Mouse (Mus musculus): ENCODE results near the gene Mrpl23. TPM values are rescaled to one million over a fixed set of nuclear protein-coding genes. Genes with fewer than 3 reads are reported as not detected.

The Mrpl23 gene
- polyA plus RNA-seq, 1 experiment from 2014 or later = 19.7 TPM

- no peaks in the 10 kb centered on the region for H3K27me3 ChIP-seq (ENCODE audit: control insufficient read depth, insufficient read depth, low read length)
- H3K4me2 ChIP-seq (ENCODE audit: low read depth, severe bottlenecking) = no peak overlapping the region
- H3K36me3 ChIP-seq (ENCODE audit: control insufficient read depth, insufficient read depth, low read length) = no peaks in the 10 kb centered on the region
- ATAC-seq (ENCODE audit: insufficient number of reproducible peaks, low FRiP score, low TSS enrichment, low read depth) (no peak), DNase-seq (ENCODE audit: low spot score) (no peak)
- H3K9me3 ChIP-seq (ENCODE audit: control insufficient read depth, low read length) = no peaks in the 10 kb centered on the region
- H3K27ac ChIP-seq (replicated peaks; ENCODE audit: low read depth, low read length) = no peak overlapping the region
- H3K4me1 ChIP-seq (ENCODE audit: control insufficient read depth, insufficient read depth, low read length) = peaks cover 11% of the 10 kb centered on the region
- no peak overlapping the region for H3K4me3 ChIP-seq (ENCODE audit: low read depth, low read length)
- 96% methylated on average over 2 of the region's 2 CpGs for WGBS
- H3K9ac ChIP-seq (ENCODE audit: low read length) = no peak overlapping the region
These were observed 34.7 kb upstream of the Mrpl23 start for GRCm38 (mm10) chr7:142497775-142498174.

GRCm38 (mm10) chr7:142498575-142498974 is 33.9 kb upstream of the Mrpl23 start, which contains the start of gene Tnnt3:
Gene Tnnt3 (plus strand): TSS chr7:142498836.
- no peak for ATAC-seq (ENCODE audit: insufficient number of reproducible peaks, low FRiP score, low TSS enrichment, low read depth)
- H3K9ac ChIP-seq (ENCODE audit: low read length) = no peak within 1 kb of the TSS

GRCm38 (mm10) chr7:142499010-142499721 is 33.3 kb upstream of the Mrpl23 start:
- H3K4me2 ChIP-seq (ENCODE audit: low read depth, severe bottlenecking) = no peak overlapping the region
- H3K9ac ChIP-seq (ENCODE audit: low read length) = no peak overlapping the region
- no peaks in the 10 kb centered on the region for H3K9me3 ChIP-seq (ENCODE audit: control insufficient read depth, low read length)
- no peaks in the 10 kb centered on the region for H3K27me3 ChIP-seq (ENCODE audit: control insufficient read depth, insufficient read depth, low read length)
- 70% methylated on average over 5 of the region's 5 CpGs for WGBS
- no peaks in the 10 kb centered on the region for H3K36me3 ChIP-seq (ENCODE audit: control insufficient read depth, insufficient read depth, low read length)
- H3K27ac ChIP-seq (replicated peaks; ENCODE audit: low read depth, low read length) = 0 out of 2 replicates have a peak overlapping the region, but pooled peaks have one; percentile 8
- ATAC-seq (ENCODE audit: insufficient number of reproducible peaks, low FRiP score, low TSS enrichment, low read depth) = no peak
- peaks cover under 1% of the 10 kb centered on the region; the same call in 1 of the 2 replicates for H3K4me1 ChIP-seq (ENCODE audit: control insufficient read depth, insufficient read depth, low read length)
- no peak for DNase-seq (ENCODE audit: low spot score)
- no peak overlapping the region for H3K4me3 ChIP-seq (ENCODE audit: low read depth, low read length)

More at GRCm38 (mm10) chr7:142498575-142498974, 33.9 kb upstream of the Mrpl23 start, which contains the start of gene Tnnt3:
- WGBS = 80% methylated on average over 2 of the region's 2 CpGs
- no peak for DNase-seq (ENCODE audit: low spot score)
- Histone ChIP-seq H3K4me1 (ENCODE audit: control insufficient read depth, insufficient read depth, low read length) (peaks cover 6% of the 10 kb centered on the region), H3K27ac (replicated peaks; ENCODE audit: low read depth, low read length) (0 out of 2 replicates have a peak within 1 kb of the TSS, but pooled peaks have one; percentile 8), H3K4me2 (ENCODE audit: low read depth, severe bottlenecking) (no peak within 1 kb of the TSS), H3K9me3 (ENCODE audit: control insufficient read depth, low read length) (no peaks in the 10 kb centered on the region), H3K36me3 (ENCODE audit: control insufficient read depth, insufficient read depth, low read length) (no peaks in the 10 kb centered on the region), H3K27me3 (ENCODE audit: control insufficient read depth, insufficient read depth, low read length) (no peaks in the 10 kb centered on the region), H3K4me3 (ENCODE audit: low read depth, low read length) (no peak within 1 kb of the TSS)

- peaks cover under 1% of the 10 kb centered on the region; the same call in 1 of the 2 replicates for H3K4me1 ChIP-seq (ENCODE audit: control insufficient read depth, insufficient read depth, low read length)
- no peak overlapping the region for H3K27ac ChIP-seq (replicated peaks; ENCODE audit: low read depth, low read length)
- no peaks in the 10 kb centered on the region for H3K36me3 ChIP-seq (ENCODE audit: control insufficient read depth, insufficient read depth, low read length)
- H3K9ac ChIP-seq (ENCODE audit: low read length) = no peak overlapping the region
- 90% methylated on average over 1 of the region's 1 CpGs for WGBS
- DNase-seq (ENCODE audit: low spot score) (no peak), ATAC-seq (ENCODE audit: insufficient number of reproducible peaks, low FRiP score, low TSS enrichment, low read depth) (no peak)
- H3K4me2 ChIP-seq (ENCODE audit: low read depth, severe bottlenecking) = no peak overlapping the region
- no peaks in the 10 kb centered on the region for H3K9me3 ChIP-seq (ENCODE audit: control insufficient read depth, low read length)
- H3K27me3 ChIP-seq (ENCODE audit: control insufficient read depth, insufficient read depth, low read length) = no peaks in the 10 kb centered on the region
- H3K4me3 ChIP-seq (ENCODE audit: low read depth, low read length) = no peak overlapping the region
These were observed 32.5 kb upstream of the Mrpl23 start for GRCm38 (mm10) chr7:142500032-142500431.

GRCm38 (mm10) chr7:142503206-142503605 is 29.3 kb upstream of the Mrpl23 start:
- Histone ChIP-seq H3K27ac (replicated peaks; ENCODE audit: low read depth, low read length) (no peak overlapping the region), H3K36me3 (ENCODE audit: control insufficient read depth, insufficient read depth, low read length) (no peaks in the 10 kb centered on the region), H3K27me3 (ENCODE audit: control insufficient read depth, insufficient read depth, low read length) (no peaks in the 10 kb centered on the region), H3K4me3 (ENCODE audit: low read depth, low read length) (no peak overlapping the region), H3K9ac (ENCODE audit: low read length) (no peak overlapping the region), H3K4me2 (ENCODE audit: low read depth, severe bottlenecking) (no peak overlapping the region), H3K9me3 (ENCODE audit: control insufficient read depth, low read length) (no peaks in the 10 kb centered on the region), H3K4me1 (ENCODE audit: control insufficient read depth, insufficient read depth, low read length) (peaks cover 19% of the 10 kb centered on the region)
- WGBS = 77% methylated on average over 4 of the region's 4 CpGs
- DNase-seq (ENCODE audit: low spot score) (no peak), ATAC-seq (ENCODE audit: insufficient number of reproducible peaks, low FRiP score, low TSS enrichment, low read depth) (no peak)

GRCm38 (mm10) chr7:142505942-142506341 is 26.5 kb upstream of the Mrpl23 start:
- no peaks in the 10 kb centered on the region for H3K9me3 ChIP-seq (ENCODE audit: control insufficient read depth, low read length)
- DNase-seq (ENCODE audit: low spot score) = peak; percentile 53
- WGBS = 20% methylated on average over 2 of the region's 2 CpGs
- H3K9ac ChIP-seq (ENCODE audit: low read length) = no peak overlapping the region; the same call in 1 of the 2 replicates
- H3K27me3 ChIP-seq (ENCODE audit: control insufficient read depth, insufficient read depth, low read length) = no peaks in the 10 kb centered on the region
- ATAC-seq (ENCODE audit: insufficient number of reproducible peaks, low FRiP score, low TSS enrichment, low read depth) = peak; percentile 28; the same call in 1 of the 2 replicates
- no peak overlapping the region for H3K4me2 ChIP-seq (ENCODE audit: low read depth, severe bottlenecking)
- H3K4me1 ChIP-seq (ENCODE audit: control insufficient read depth, insufficient read depth, low read length) = peaks cover 29% of the 10 kb centered on the region
- H3K36me3 ChIP-seq (ENCODE audit: control insufficient read depth, insufficient read depth, low read length) = no peaks in the 10 kb centered on the region
- H3K4me3 ChIP-seq (ENCODE audit: low read depth, low read length) = no peak overlapping the region
- H3K27ac ChIP-seq (replicated peaks; ENCODE audit: low read depth, low read length) = 0 out of 2 replicates have a peak overlapping the region, but pooled peaks have one; percentile 0

- Histone ChIP-seq H3K4me3 (ENCODE audit: low read depth, low read length) (no peak overlapping the region), H3K27ac (replicated peaks; ENCODE audit: low read depth, low read length) (0 out of 2 replicates have a peak overlapping the region, but pooled peaks have one; percentile 0), H3K4me1 (ENCODE audit: control insufficient read depth, insufficient read depth, low read length) (peaks cover 29% of the 10 kb centered on the region), H3K27me3 (ENCODE audit: control insufficient read depth, insufficient read depth, low read length) (no peaks in the 10 kb centered on the region), H3K4me2 (ENCODE audit: low read depth, severe bottlenecking) (no peak overlapping the region), H3K9me3 (ENCODE audit: control insufficient read depth, low read length) (no peaks in the 10 kb centered on the region), H3K9ac (ENCODE audit: low read length) (no peak overlapping the region), H3K36me3 (ENCODE audit: control insufficient read depth, insufficient read depth, low read length) (no peaks in the 10 kb centered on the region)
- 48% methylated on average over 4 of the region's 4 CpGs for WGBS
- 0 out of 2 replicates have a peak, but pooled peaks have one; percentile 49 for ATAC-seq (ENCODE audit: insufficient number of reproducible peaks, low FRiP score, low TSS enrichment, low read depth)
- DNase-seq (ENCODE audit: low spot score) = no peak
These were observed 26.0 kb upstream of the Mrpl23 start for GRCm38 (mm10) chr7:142506501-142506900.

GRCm38 (mm10) chr7:142507453-142507852 is 25.0 kb upstream of the Mrpl23 start:
- DNase-seq (ENCODE audit: low spot score) (no peak), ATAC-seq (ENCODE audit: insufficient number of reproducible peaks, low FRiP score, low TSS enrichment, low read depth) (no peak)
- Histone ChIP-seq H3K27ac (replicated peaks; ENCODE audit: low read depth, low read length) (no peak overlapping the region), H3K36me3 (ENCODE audit: control insufficient read depth, insufficient read depth, low read length) (no peaks in the 10 kb centered on the region), H3K27me3 (ENCODE audit: control insufficient read depth, insufficient read depth, low read length) (no peaks in the 10 kb centered on the region), H3K4me3 (ENCODE audit: low read depth, low read length) (no peak overlapping the region), H3K4me1 (ENCODE audit: control insufficient read depth, insufficient read depth, low read length) (peaks cover 29% of the 10 kb centered on the region), H3K9ac (ENCODE audit: low read length) (no peak overlapping the region), H3K9me3 (ENCODE audit: control insufficient read depth, low read length) (no peaks in the 10 kb centered on the region), H3K4me2 (ENCODE audit: low read depth, severe bottlenecking) (no peak overlapping the region)
- 90% methylated on average over 9 of the region's 9 CpGs for WGBS
